Mouse (Mus musculus) megakaryocyte, embryonic 14.5 days (primary cell): ENCODE data around the gene Tbx18.

Experiments
- FLI1 ChIP-seq: IDR thresholded peaks from 2 replicates; pipeline ENCODE4 v1.6.1; 2012; ENCODE audit warnings: low read length, inconsistent platforms, mixed read lengths
- GATA1 ChIP-seq: IDR thresholded peaks from 3 replicates; pipeline ENCODE4 v1.6.1; 2012; ENCODE audit warnings: mixed read lengths, low read length, inconsistent platforms, borderline replicate concordance

DNA sequence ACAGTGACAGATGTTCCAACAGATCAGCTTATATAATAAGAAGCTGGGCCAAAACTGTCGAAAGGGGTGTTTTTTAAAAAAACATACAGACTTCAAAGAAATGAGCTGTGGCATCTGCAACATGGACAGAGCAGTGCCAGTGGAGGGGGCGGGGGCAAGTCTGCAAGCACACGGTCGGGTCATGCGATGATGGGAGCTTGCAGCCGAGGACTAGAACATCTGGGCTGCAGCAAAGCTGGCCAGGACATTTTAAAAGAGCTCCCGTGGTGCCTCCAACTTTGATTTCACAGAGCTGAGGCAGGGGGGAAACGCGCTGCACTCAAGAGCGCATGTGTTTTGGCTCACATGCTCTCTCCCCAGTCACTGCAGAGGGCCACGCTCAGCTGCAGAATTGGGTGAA, 48.8 kb downstream of the Tbx18 start:
- TF ChIP-seq GATA1 (no peak), FLI1 (no peak)
